Mouse (Mus musculus) erythroblast, embryonic 14.5 days (primary cell): Measurements from ENCODE around the gene Prepl.

Experiments used
- GATA1 ChIP-seq: IDR thresholded peaks from 2 replicates; pipeline ENCODE4 v1.6.1; 2012; ENCODE audit warnings: low read length, inconsistent platforms, mixed read lengths
- TAL1 ChIP-seq: IDR thresholded peaks from 3 replicates; pipeline ENCODE4 v1.6.1; 2012; ENCODE audit warnings: low read length, inconsistent platforms, mixed read lengths

- no peak for TF ChIP-seq GATA1
- no peak for TF ChIP-seq TAL1
Measured at GRCm38 (mm10) chr17:85026436-85026835, 63.6 kb downstream of the Prepl start.
